Mouse (Mus musculus) erythroblast, embryonic 14.5 days (primary cell): Measurements from ENCODE around the gene Hs3st6. TPM values are rescaled to one million over a fixed set of nuclear protein-coding genes. Genes with fewer than 3 reads are reported as not detected.
"Not testable (repeated sequence)": the region's sequence is repeated elsewhere in the genome, so short reads cannot be mapped to it uniquely, and the experiment has no call there.

Source experiments
- H3K27me3 ChIP-seq: 2 replicates; pipeline ENCODE4 v1.6.1; 2012; ENCODE audit warnings: inconsistent platforms; ENCODE audit not compliant: control insufficient read depth
- H3K36me3 ChIP-seq: 2 replicates; pipeline ENCODE4 v1.6.1; 2012; ENCODE audit warnings: mild to moderate bottlenecking, inconsistent platforms; ENCODE audit not compliant: control insufficient read depth
- H3K4me1 ChIP-seq: 2 replicates; pipeline ENCODE4 v1.6.1; 2012; ENCODE audit warnings: inconsistent platforms; ENCODE audit not compliant: control insufficient read depth
- H3K4me3 ChIP-seq: replicated peaks from 2 replicates; pipeline ENCODE3; 2012; ENCODE audit warnings: moderate library complexity, mild to moderate bottlenecking, inconsistent platforms
- H3K9me3 ChIP-seq: 2 replicates; pipeline ENCODE4 v1.6.1; 2012; ENCODE audit warnings: low read length, inconsistent platforms, mixed read lengths; ENCODE audit not compliant: control insufficient read depth
- GATA1 ChIP-seq: IDR thresholded peaks from 2 replicates; pipeline ENCODE4 v1.6.1; 2012; ENCODE audit warnings: low read length, inconsistent platforms, mixed read lengths
- TAL1 ChIP-seq: IDR thresholded peaks from 3 replicates; pipeline ENCODE4 v1.6.1; 2012; ENCODE audit warnings: low read length, inconsistent platforms, mixed read lengths
- polyA plus RNA-seq: library from polyadenylated mRNA; stranded (reverse); fragments of >175 nt; gene quantifications from 2 replicates; pipeline ENCODE4 v1.2.3, GENCODE M21; 2012

Gene Hs3st6
- polyA plus RNA-seq, 1 experiment: not detected

- H3K36me3 ChIP-seq: peaks cover 51% of the 10 kb centered on the region
- H3K4me3 ChIP-seq: peak overlapping the region; percentile 85
- no peak for TF ChIP-seq TAL1
- TF ChIP-seq GATA1: no peak
- no peaks in the 10 kb centered on the region for H3K9me3 ChIP-seq
- peaks cover 53% of the 10 kb centered on the region for H3K4me1 ChIP-seq
- no peaks in the 10 kb centered on the region for H3K27me3 ChIP-seq
Observed at GRCm38 (mm10) chr17:24719494-24720222, 33.1 kb upstream of the Hs3st6 start.

GRCm38 (mm10) chr17:24720616-24721015, 32.2 kb upstream of the Hs3st6 start:
- H3K27me3 ChIP-seq, H3K9me3 ChIP-seq: not testable (repeated sequence)
- Histone ChIP-seq H3K36me3 (peaks cover 47% of the 10 kb centered on the region), H3K4me3 (peak overlapping the region; percentile 85), H3K4me1 (peaks cover 56% of the 10 kb centered on the region)

GRCm38 (mm10) chr17:24721383-24721955, 31.3 kb upstream of the Hs3st6 start:
- not testable (repeated sequence) for H3K9me3 ChIP-seq, H3K27me3 ChIP-seq
- Histone ChIP-seq H3K4me3 (peak overlapping the region; percentile 77), H3K36me3 (peaks cover 38% of the 10 kb centered on the region), H3K4me1 (peaks cover 59% of the 10 kb centered on the region)

- Histone ChIP-seq H3K36me3 (peaks cover 30% of the 10 kb centered on the region), H3K4me3 (peak overlapping the region; percentile 77), H3K9me3 (no peaks in the 10 kb centered on the region), H3K27me3 (no peaks in the 10 kb centered on the region), H3K4me1 (peaks cover 60% of the 10 kb centered on the region)
- TF ChIP-seq GATA1 (no peak), TAL1 (no peak)
Observed at GRCm38 (mm10) chr17:24722220-24722924, 30.4 kb upstream of the Hs3st6 start.

GRCm38 (mm10) chr17:24723122-24723880, 29.5 kb upstream of the Hs3st6 start:
- no peaks in the 10 kb centered on the region for H3K9me3 ChIP-seq

GRCm38 (mm10) chr17:24723881-24724180, 29.0 kb upstream of the Hs3st6 start:
- peaks cover 6% of the 10 kb centered on the region for H3K27me3 ChIP-seq
- no peaks in the 10 kb centered on the region for H3K9me3 ChIP-seq
- peaks cover 22% of the 10 kb centered on the region for H3K36me3 ChIP-seq
- peaks cover 52% of the 10 kb centered on the region for H3K4me1 ChIP-seq
- peak overlapping the region; percentile 77 for H3K4me3 ChIP-seq
- TF ChIP-seq GATA1 (peak; percentile 31; the same call in 1 of the 2 replicates), TAL1 (no peak)

More at GRCm38 (mm10) chr17:24723122-24723880, 29.5 kb upstream of the Hs3st6 start:
- Histone ChIP-seq H3K4me3 (peak overlapping the region; percentile 77), H3K27me3 (peaks cover 6% of the 10 kb centered on the region), H3K4me1 (peaks cover 57% of the 10 kb centered on the region), H3K36me3 (peaks cover 22% of the 10 kb centered on the region)
- TF ChIP-seq TAL1: no peak
- no peak for TF ChIP-seq GATA1

- TF ChIP-seq TAL1 (no peak), GATA1 (no peak)
- H3K4me1 ChIP-seq: peaks cover 51% of the 10 kb centered on the region
- H3K4me3 ChIP-seq: peak within 1 kb of the TSS; percentile 77
- H3K9me3 ChIP-seq: no peaks in the 10 kb centered on the region
- H3K27me3 ChIP-seq: peaks cover 6% of the 10 kb centered on the region
- peaks cover 22% of the 10 kb centered on the region for H3K36me3 ChIP-seq
Observed at GRCm38 (mm10) chr17:24724184-24724583, 28.6 kb upstream of the Hs3st6 start, which contains the start of gene Ndufb10. Gene Ndufb10 (minus strand): TSS chr17:24724478.

GRCm38 (mm10) chr17:24725637-24726390, 27.0 kb upstream of the Hs3st6 start:
- peaks cover 44% of the 10 kb centered on the region for H3K4me1 ChIP-seq
- H3K27me3 ChIP-seq: peaks cover 6% of the 10 kb centered on the region
- no peak for TF ChIP-seq TAL1
- peaks cover 18% of the 10 kb centered on the region for H3K36me3 ChIP-seq
- H3K4me3 ChIP-seq: no peak overlapping the region
- H3K9me3 ChIP-seq: no peaks in the 10 kb centered on the region

GRCm38 (mm10) chr17:24727618-24728017, 25.2 kb upstream of the Hs3st6 start, which contains the start of gene Rpl3l:
Gene Rpl3l (plus strand): TSS chr17:24727820.
- no peaks in the 10 kb centered on the region for H3K9me3 ChIP-seq
- H3K27me3 ChIP-seq: peaks cover 6% of the 10 kb centered on the region
- H3K36me3 ChIP-seq: peaks cover 2% of the 10 kb centered on the region
- no peak within 1 kb of the TSS for H3K4me3 ChIP-seq
- peaks cover 29% of the 10 kb centered on the region for H3K4me1 ChIP-seq
- TF ChIP-seq GATA1 (no peak), TAL1 (no peak)
